Mouse (Mus musculus) liver, embryonic 14.5 days (tissue): ENCODE results near the gene Klf6. TPM values are rescaled to one million over a fixed set of nuclear protein-coding genes. Genes with fewer than 3 reads are reported as not detected.

Experiments used
- ATAC-seq: fragments of 200-750 bp; cut with Nextera tagmentation; 2 replicates; pipeline ENCODE4 v1.8.0; 2017; ENCODE audit warnings: moderate number of reproducible peaks, mild to moderate bottlenecking, moderate library complexity; ENCODE audit not compliant: insufficient read depth
- DNase-seq, 3 experiments: peaks; one replicate each; pipeline ENCODE4 v3.0.0-alpha.2; 2012 to 2013; ENCODE audit warnings: low read depth in 3 of 3, low spot score in 3 of 3
- H3K27ac ChIP-seq: fragments of 300-500 bp; sonication (generic); 2 replicates; pipeline ENCODE4 v1.5.1; 2014; ENCODE audit warnings: moderate library complexity, mild to moderate bottlenecking, control low read depth, inconsistent platforms
- H3K27me3 ChIP-seq: fragments of 300-500 bp; sonication (generic); 2 replicates; pipeline ENCODE4 v1.6.1; 2014; ENCODE audit warnings: mild to moderate bottlenecking, low read length, moderate library complexity; ENCODE audit not compliant: control insufficient read depth, insufficient read depth
- H3K36me3 ChIP-seq: fragments of 300-500 bp; sonication (generic); replicated peaks from 2 replicates; pipeline ENCODE4 v1.6.1; 2014; ENCODE audit warnings: low read depth; ENCODE audit not compliant: control insufficient read depth, insufficient read depth
- H3K4me1 ChIP-seq, 2 experiments: fragments of 200-500 bp in 1 of 2; fragments of 300-500 bp in 1 of 2; sonication (generic) in 1 of 2; replicated peaks; 2 replicates each; pipeline ENCODE4 v1.6.1; 2012 to 2014; ENCODE audit warnings: antibody characterized with exemption in 1 of 2, inconsistent platforms in 1 of 2, low read length in 1 of 2; ENCODE audit not compliant: control insufficient read depth in 2 of 2, insufficient read depth in 2 of 2
- H3K4me2 ChIP-seq: fragments of 300-500 bp; sonication (generic); 2 replicates; pipeline ENCODE4 v1.6.1; 2014; ENCODE audit warnings: low read depth, mild to moderate bottlenecking, control low read depth, moderate library complexity
- H3K4me3 ChIP-seq, 2 experiments: fragments of 200-500 bp in 1 of 2; fragments of 300-500 bp in 1 of 2; sonication (generic) in 1 of 2; 2 replicates each; pipeline ENCODE4 v1.5.1; 2012 to 2014; ENCODE audit warnings: low read depth in 2 of 2, low read length in 2 of 2, mild to moderate bottlenecking in 2 of 2, control low read depth in 1 of 2, inconsistent platforms in 1 of 2, moderate library complexity in 1 of 2; ENCODE audit not compliant: insufficient read depth in 1 of 2
- H3K9ac ChIP-seq: fragments of 300-500 bp; sonication (generic); replicated peaks from 2 replicates; pipeline ENCODE4 v1.6.1; 2014; ENCODE audit warnings: mild to moderate bottlenecking, control low read depth, moderate library complexity
- H3K9me3 ChIP-seq: fragments of 300-500 bp; sonication (generic); 2 replicates; pipeline ENCODE4 v1.6.1; 2016; ENCODE audit warnings: low read length, mixed read lengths; ENCODE audit not compliant: control insufficient read depth
- CTCF ChIP-seq: IDR thresholded peaks from 2 replicates; pipeline ENCODE4 v1.5.1; 2016; ENCODE audit warnings: antibody characterized with exemption, low read depth, control low read depth
- EP300 ChIP-seq: IDR thresholded peaks from 2 replicates; pipeline ENCODE4 v1.6.1; 2016; ENCODE audit warnings: antibody characterized with exemption, low read depth
- WGBS: fragments of 180-500 bp; shearing (Covaris S2); extraction: QIAGEN DNeasy Blood & Tissue Kit; methylation state at CpG from one replicate; pipeline ENCODE4 v1.1.7; 2014; ENCODE audit not compliant: insufficient replicate concordance; 5-methylcytosine and 5-hydroxymethylcytosine counted together
- polyA plus RNA-seq, 2 experiments: library from polyadenylated mRNA; depleted of rRNA in 1 of 2; stranded (reverse) in 1 of 2; unstranded in 1 of 2; fragments of >200 nt; fragmentation: Nextera tagmentation in 1 of 2; extraction: Ambion mirVana in 1 of 2; gene quantifications; 2 replicates each; pipeline versions ENCODE4 v1.2.1 to v1.2.3; 2012 to 2014

Klf6 gene
- 3.3 and 4.5 TPM in 2 replicates for polyA plus RNA-seq (2012; rRNA removed)
- 12.5 and 15.6 TPM in 2 replicates for polyA plus RNA-seq (2014; fragmentation: Nextera tagmentation; extraction: Ambion mirVana)

- TF ChIP-seq EP300 (no peak), CTCF (no peak)
- Histone ChIP-seq H3K36me3 (peaks cover 10% of the 10 kb centered on the region), H3K27ac (peak within 1 kb of the TSS; percentile 70), H3K4me1 (peaks cover 3 to 25% of the 10 kb centered on the region in 2 experiments), H3K27me3 (peaks cover 3% of the 10 kb centered on the region), H3K9ac (peak within 1 kb of the TSS; percentile 90), H3K9me3 (no peaks in the 10 kb centered on the region), H3K4me3 (peak within 1 kb of the TSS; percentile 72 to 100), H3K4me2 (peak within 1 kb of the TSS; percentile 86)
- DNase-seq: peak; percentile 96 to 97 (median 97)
- peak; percentile 99 for ATAC-seq
- WGBS: under 1% methylated on average over 60 of the region's 60 CpGs
Measured at GRCm38 (mm10) chr13:5861157-5862002, at the start of gene Klf6. TSS of gene Klf6 (plus strand) at chr13:5861482.

GRCm38 (mm10) chr13:5813433-5813832 is 47.8 kb upstream of the Klf6 start:
- Histone ChIP-seq H3K27me3 (no peaks in the 10 kb centered on the region), H3K4me2 (no peak overlapping the region), H3K4me3 (no peak overlapping the region), H3K36me3 (no peaks in the 10 kb centered on the region), H3K4me1 (no peaks in the 10 kb centered on the region; a peak in 1 of 4 replicates), H3K9ac (no peak overlapping the region), H3K27ac (no peak overlapping the region), H3K9me3 (no peaks in the 10 kb centered on the region)
- no peak for ATAC-seq
- 68% methylated on average over 9 of the region's 9 CpGs for WGBS
- no peak for TF ChIP-seq EP300
- TF ChIP-seq CTCF: no peak
- no peak for DNase-seq

- Histone ChIP-seq H3K4me1 (no peaks in the 10 kb centered on the region; a peak in 1 of 4 replicates), H3K9me3 (no peaks in the 10 kb centered on the region), H3K4me2 (no peak overlapping the region), H3K27ac (no peak overlapping the region), H3K4me3 (no peak overlapping the region), H3K36me3 (no peaks in the 10 kb centered on the region), H3K9ac (no peak overlapping the region), H3K27me3 (no peaks in the 10 kb centered on the region)
- ATAC-seq (no peak), DNase-seq (no peak)
- 59% methylated on average over 3 of the region's 3 CpGs for WGBS
- TF ChIP-seq CTCF: no peak
- no peak for TF ChIP-seq EP300
Measured at GRCm38 (mm10) chr13:5817250-5817649, 44.0 kb upstream of the Klf6 start.

DNA sequence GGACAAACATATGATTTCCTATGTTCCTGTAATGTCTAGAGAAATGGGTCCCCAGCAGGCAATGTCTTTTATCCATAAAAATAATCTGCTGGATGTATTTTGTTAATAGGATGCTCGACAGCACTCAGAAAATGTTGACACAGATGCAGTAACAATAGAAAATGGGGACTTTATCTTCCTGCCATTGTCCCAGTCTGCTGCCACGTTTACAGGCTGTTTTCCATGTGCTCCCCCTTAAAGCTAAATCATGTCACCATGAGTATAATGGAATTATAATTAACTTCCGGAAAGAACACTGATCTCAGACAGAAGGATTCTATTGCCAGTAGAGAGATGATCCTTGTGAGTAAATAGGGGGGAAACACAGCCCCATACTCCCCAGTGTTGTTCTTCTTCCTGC is 42.1 kb upstream of the Klf6 start:
- no peaks in the 10 kb centered on the region for H3K9me3 ChIP-seq
- no peak overlapping the region for H3K4me3 ChIP-seq
- H3K4me2 ChIP-seq: no peak overlapping the region
- H3K36me3 ChIP-seq: no peaks in the 10 kb centered on the region
- WGBS: 37% methylated on average over 3 of the region's 3 CpGs
- TF ChIP-seq CTCF (no peak), EP300 (no peak)
- ATAC-seq (no peak), DNase-seq (no peak)
- no peaks in the 10 kb centered on the region for H3K27me3 ChIP-seq
- no peak overlapping the region for H3K9ac ChIP-seq
- no peak overlapping the region for H3K27ac ChIP-seq
- H3K4me1 ChIP-seq: peaks cover 0 to 5% of the 10 kb centered on the region in 2 experiments; a peak in 2 of 4 replicates

DNA sequence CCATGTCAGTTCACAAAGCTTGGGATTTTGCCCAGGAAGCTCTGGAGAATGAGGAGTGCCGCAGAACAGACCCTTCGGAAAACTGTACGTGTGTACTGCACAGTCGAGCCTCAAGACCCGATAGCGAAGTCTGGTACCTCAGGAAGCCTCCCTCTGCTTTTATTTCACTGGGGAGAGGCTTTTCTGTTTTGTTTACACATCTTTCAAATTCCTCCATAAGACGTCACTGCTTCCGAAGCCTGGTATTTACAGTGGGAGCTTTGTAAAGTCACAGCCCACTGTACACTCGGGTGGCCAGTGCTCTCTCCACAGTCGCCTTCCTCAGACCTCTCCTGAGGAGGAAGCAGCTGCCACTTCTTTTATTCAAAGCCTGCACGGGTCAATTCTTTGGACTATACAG is 38.7 kb upstream of the Klf6 start:
- DNase-seq: no peak
- WGBS: 49% methylated on average over 11 of the region's 11 CpGs
- Histone ChIP-seq H3K27me3 (no peaks in the 10 kb centered on the region), H3K4me3 (no peak overlapping the region), H3K9ac (no peak overlapping the region), H3K4me2 (no peak overlapping the region), H3K36me3 (no peaks in the 10 kb centered on the region), H3K4me1 (peaks cover 0 to 9% of the 10 kb centered on the region in 2 experiments; a peak in 2 of 4 replicates), H3K9me3 (no peaks in the 10 kb centered on the region), H3K27ac (no peak overlapping the region)
- ATAC-seq: no peak
- TF ChIP-seq EP300 (no peak), CTCF (no peak)
